ENCODE assay signal across 7 mouse cellular contexts in genomic region chr11:90417921-90418320, GRCm38 (mm10). TPM values are rescaled to one million over a fixed set of nuclear protein-coding genes. Genes with fewer than 3 reads are reported as not detected.
A peak's percentile ranks its signal among the peaks of the same experiment; 100 is the strongest.
DNase-seq lines count a peak whose midpoint lies in the region; ATAC-seq lines count a peak whose summit lies in the region.

No protein-coding gene starts in this region.

- peak overlapping the region; percentile 61 for H3K4me2 ChIP-seq in embryonic facial prominence, embryonic 13.5 days
- peak overlapping the region; percentile 58 for H3K4me2 ChIP-seq in limb, embryonic 12.5 days
- H3K4me2 ChIP-seq in midbrain, embryonic 15.5 days = peak overlapping the region; percentile 70

- peaks cover 6% of the 10 kb centered on the region; the same call in 1 of the 2 replicates for H3K27me3 ChIP-seq in embryonic facial prominence, embryonic 13.5 days
- H3K27me3 ChIP-seq in limb, embryonic 12.5 days = peaks cover 18% of the 10 kb centered on the region; the same call in 1 of the 2 replicates
- H3K27me3 ChIP-seq in midbrain, embryonic 15.5 days (replicated peaks) = peaks cover 9% of the 10 kb centered on the region; the same call in 1 of the 2 replicates

- peak overlapping the region; percentile 60 for H3K27ac ChIP-seq in embryonic facial prominence, embryonic 13.5 days
- no peak overlapping the region for H3K27ac ChIP-seq in limb, embryonic 12.5 days
- H3K27ac ChIP-seq in midbrain, embryonic 15.5 days = no peak overlapping the region

- H3K9me3 ChIP-seq in embryonic facial prominence, embryonic 13.5 days = no peaks in the 10 kb centered on the region
- H3K9me3 ChIP-seq in limb, embryonic 12.5 days = no peaks in the 10 kb centered on the region
- no peaks in the 10 kb centered on the region for H3K9me3 ChIP-seq in midbrain, embryonic 15.5 days

- H3K4me1 ChIP-seq in embryonic facial prominence, embryonic 13.5 days = peaks cover 21% of the 10 kb centered on the region
- 0 out of 2 replicates have a peak, but pooled peaks cover 5% of the 10 kb centered on the region for H3K4me1 ChIP-seq in limb, embryonic 12.5 days (replicated peaks)
- peaks cover 12% of the 10 kb centered on the region for H3K4me1 ChIP-seq in midbrain, embryonic 15.5 days

- H3K4me3 ChIP-seq in embryonic facial prominence, embryonic 13.5 days = peak overlapping the region; percentile 36
- H3K4me3 ChIP-seq in limb, embryonic 12.5 days (replicated peaks) = peak overlapping the region; percentile 32
- peak overlapping the region; percentile 41 for H3K4me3 ChIP-seq in midbrain, embryonic 15.5 days

- peak; percentile 98 for ATAC-seq in embryonic facial prominence, embryonic 13.5 days (ENCODE audit: insufficient number of reproducible peaks, insufficient read depth, low FRiP score, low TSS enrichment, low read depth)
- peak; percentile 96 for ATAC-seq in limb, embryonic 12.5 days (ENCODE audit: insufficient number of reproducible peaks, insufficient read depth, low FRiP score, low TSS enrichment, low read depth)
- peak; percentile 99 for ATAC-seq in midbrain, embryonic 15.5 days (replicated peaks)

- peak; percentile 99 for DNase-seq in adrenal gland, postnatal 36 days
- peak; percentile 98 for DNase-seq in heart, adult 8-10 months (ENCODE audit: low spot score)
- peak; percentile 99 for DNase-seq in kidney, adult 8-10 months
- peak; percentile 24 to 81 for DNase-seq in spleen, postnatal 10 days (ENCODE audit: low spot score in 2 of 2)

- no peaks in the 10 kb centered on the region for H3K36me3 ChIP-seq in embryonic facial prominence, embryonic 13.5 days
- H3K36me3 ChIP-seq in limb, embryonic 12.5 days = no peaks in the 10 kb centered on the region
- no peaks in the 10 kb centered on the region for H3K36me3 ChIP-seq in midbrain, embryonic 15.5 days (replicated peaks)

- WGBS in embryonic facial prominence, embryonic 13.5 days = 0% methylated on average over 42 of the region's 42 CpGs
- WGBS in limb, embryonic 12.5 days = under 1% methylated on average over 42 of the region's 42 CpGs
- 0% methylated on average over 42 of the region's 42 CpGs for WGBS in midbrain, embryonic 15.5 days

- H3K9ac ChIP-seq in embryonic facial prominence, embryonic 13.5 days = peak overlapping the region; percentile 68
- H3K9ac ChIP-seq in limb, embryonic 12.5 days (replicated peaks) = 0 out of 2 replicates have a peak overlapping the region, but pooled peaks have one; percentile 37
- peak overlapping the region; percentile 27; the same call in 1 of the 2 replicates for H3K9ac ChIP-seq in midbrain, embryonic 15.5 days

RNA-seq across cellular contexts. Expression of gene Hlf, which starts 27.2 kb away (rescaled TPM):
- 10 to 100 TPM in 1 of 2 experiments, 1 to 10 TPM in 1; 10.0 to 13.7 TPM for total RNA-seq in adrenal gland, postnatal 36 days (2021)
- 8.8 and 9.5 TPM in 2 replicates for polyA plus RNA-seq in embryonic facial prominence, embryonic 13.5 days (2015; fragmentation: Nextera tagmentation; extraction: Ambion mirVana)
- 10 to 100 TPM; 14.6 to 34.7 (median 21.5) TPM for total RNA-seq in heart, adult 8-10 months (2022)
- polyA plus RNA-seq in limb, embryonic 12.5 days (2016; fragmentation: Nextera tagmentation; extraction: Ambion mirVana) = 0.41 and 0.49 TPM in 2 replicates
- polyA plus RNA-seq in midbrain, embryonic 15.5 days (2015; fragmentation: Nextera tagmentation; extraction: Ambion mirVana) = 7.2 and 7.6 TPM in 2 replicates
